Mouse (Mus musculus): Measurements from ENCODE around the gene Myo9a.
A peak's percentile ranks its signal among the peaks of the same experiment; 100 is the strongest.
"Not testable (repeated sequence)": the region's sequence is repeated elsewhere in the genome, so short reads cannot be mapped to it uniquely, and the experiment has no call there.

Gene Myo9a

GRCm38 (mm10) chr9:59949511-59949910, 198.8 kb downstream of the Myo9a start:
- no peak for DNase-seq (ENCODE audit: low spot score)

DNA sequence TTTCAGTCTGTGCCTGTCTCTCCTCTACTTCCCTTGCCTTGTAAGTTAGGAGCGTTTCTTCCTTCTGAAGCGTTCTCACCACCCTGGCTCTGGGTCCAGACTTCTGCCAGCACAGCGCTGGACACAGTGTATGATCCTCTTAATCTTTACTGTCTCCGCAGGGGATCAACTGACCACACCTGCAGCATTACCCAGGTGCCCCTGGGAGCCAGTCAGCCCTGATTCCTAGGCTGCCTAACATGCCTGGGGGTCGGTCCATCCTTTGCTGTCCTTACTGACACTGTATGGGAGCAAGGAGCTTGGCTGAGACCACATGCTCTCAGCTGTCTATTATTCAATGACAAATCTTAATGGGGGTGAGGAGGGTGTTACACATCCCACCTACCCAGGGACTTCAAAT, 199.3 kb downstream of the Myo9a start:
- no peak for DNase-seq (ENCODE audit: low spot score)

GRCm38 (mm10) chr9:59951001-59951750, 200.5 kb downstream of the Myo9a start:
- no peak for DNase-seq (ENCODE audit: low spot score)

DNA sequence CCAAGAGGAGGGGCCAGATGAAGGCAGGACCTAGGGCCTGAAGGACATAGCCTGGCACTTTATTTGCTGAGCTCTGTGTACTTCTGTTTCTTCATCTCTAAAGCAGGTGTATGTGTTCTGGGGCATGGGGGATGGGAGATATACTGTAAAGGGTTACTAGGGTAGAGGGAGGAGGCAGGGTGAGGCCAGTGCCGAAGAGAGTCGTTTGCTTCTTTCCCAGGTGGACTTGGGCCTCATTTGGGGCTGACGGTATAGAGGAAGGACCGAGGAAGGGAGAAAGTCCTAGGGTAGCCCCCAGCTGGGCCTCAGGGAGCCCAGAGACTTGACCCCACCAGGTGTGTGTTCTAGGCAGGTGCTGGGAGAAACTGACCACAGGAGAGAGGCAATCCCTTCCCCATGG, 201.2 kb downstream of the Myo9a start:
- no peak for DNase-seq (ENCODE audit: low spot score)

- no peak for DNase-seq (ENCODE audit: low spot score)
These were observed 201.9 kb downstream of the Myo9a start for GRCm38 (mm10) chr9:59952515-59953070.

DNA sequence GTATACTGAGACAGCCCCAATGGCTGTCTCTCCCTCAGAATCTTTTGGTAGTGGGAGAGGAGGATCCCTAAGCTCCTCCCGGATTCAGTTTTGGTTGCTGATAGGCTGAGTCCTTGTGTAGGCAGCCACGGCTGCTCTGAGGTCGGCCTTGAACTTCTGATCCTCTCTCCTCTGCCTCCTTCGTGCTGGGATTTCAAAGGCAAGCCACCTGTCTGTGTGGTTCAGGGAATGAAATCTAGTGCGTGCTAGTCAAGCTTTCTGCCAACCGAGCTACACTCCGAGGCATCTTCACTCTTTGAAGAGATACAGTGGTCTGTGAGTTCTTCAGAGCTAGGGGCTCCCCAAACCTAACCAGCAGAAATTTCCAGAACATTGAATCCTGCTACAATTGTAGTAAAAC, 202.9 kb downstream of the Myo9a start:
- DNase-seq (ENCODE audit: low spot score), result no peak

- no peak for DNase-seq (ENCODE audit: low spot score)
These were observed 204.5 kb downstream of the Myo9a start for GRCm38 (mm10) chr9:59955199-59955598.

- no peak for DNase-seq (ENCODE audit: low spot score)
These were observed 205.0 kb downstream of the Myo9a start for GRCm38 (mm10) chr9:59955692-59956091.

DNA sequence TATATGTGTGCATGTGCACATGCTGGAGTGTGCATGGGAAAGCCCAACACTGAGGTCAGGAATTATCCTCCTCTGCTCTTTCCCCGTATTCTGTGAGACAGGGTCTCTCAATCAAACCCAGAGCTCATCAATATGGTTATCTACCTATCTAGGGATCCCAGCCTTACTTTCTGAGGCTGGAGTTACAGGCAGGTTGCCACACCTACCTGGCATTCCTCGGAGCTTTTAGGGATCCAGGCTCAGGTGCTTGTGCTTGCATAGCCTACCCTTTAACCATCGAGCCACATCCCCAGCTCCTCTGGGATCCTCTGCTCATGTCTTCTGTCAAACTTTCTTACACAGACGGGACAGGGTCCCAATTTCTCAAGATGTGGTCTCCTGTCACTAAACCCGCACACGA, 205.8 kb downstream of the Myo9a start:
- no peak for DNase-seq (ENCODE audit: low spot score)

DNA sequence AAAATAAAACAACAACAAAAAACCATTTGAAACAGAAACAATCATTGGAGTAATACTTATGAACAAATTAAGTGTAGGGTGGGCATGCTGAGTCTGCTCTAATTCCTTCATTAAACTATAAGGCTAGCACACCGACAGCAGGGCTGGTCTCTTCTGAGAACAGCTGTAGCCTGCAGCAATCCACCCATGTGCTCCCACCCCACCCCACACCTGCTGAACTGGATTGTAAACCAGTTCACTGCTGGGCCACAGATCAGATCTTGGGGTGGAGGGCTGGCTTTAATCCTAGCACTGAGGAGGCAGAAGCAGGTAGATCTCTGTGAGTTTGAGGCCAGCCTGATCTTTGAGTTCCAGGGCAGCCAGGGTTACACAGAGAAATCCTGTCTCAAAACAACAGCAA, 207.4 kb downstream of the Myo9a start:
- DNase-seq (ENCODE audit: low spot score), result not testable (repeated sequence)

DNA sequence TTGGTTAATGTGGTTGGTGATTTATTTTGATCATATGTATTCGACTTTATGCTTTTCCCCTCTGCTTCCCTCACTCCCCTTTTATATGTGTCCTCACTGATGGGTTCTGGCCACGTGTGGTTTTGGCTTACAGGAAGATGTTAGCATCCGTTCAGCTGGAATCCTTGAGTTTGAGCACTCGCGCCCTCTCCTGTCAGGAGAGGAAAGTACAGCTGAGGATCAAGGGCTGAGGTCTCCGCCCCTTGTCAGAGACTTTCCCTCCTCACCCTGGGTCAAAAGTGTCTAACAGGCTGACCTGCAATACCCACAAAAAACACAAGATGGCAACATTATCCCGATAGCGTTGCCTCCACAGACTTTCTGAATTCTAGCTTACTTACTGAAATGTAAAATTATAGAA, 208.6 kb downstream of the Myo9a start:
- DNase-seq (ENCODE audit: low spot score), result peak; percentile 52

- DNase-seq (ENCODE audit: low spot score), result no peak
These were observed 209.9 kb downstream of the Myo9a start, which contains the start of gene Nr2e3 for GRCm38 (mm10) chr9:59960559-59960958. TSS of gene Nr2e3 (minus strand) at chr9:59960659.

GRCm38 (mm10) chr9:59961201-59961955, 210.7 kb downstream of the Myo9a start:
- DNase-seq (ENCODE audit: low spot score), result no peak

GRCm38 (mm10) chr9:59964367-59964766, 213.7 kb downstream of the Myo9a start:
- DNase-seq (ENCODE audit: low spot score), result no peak

GRCm38 (mm10) chr9:59965046-59965445, 214.3 kb downstream of the Myo9a start:
- no peak for DNase-seq (ENCODE audit: low spot score)

DNA sequence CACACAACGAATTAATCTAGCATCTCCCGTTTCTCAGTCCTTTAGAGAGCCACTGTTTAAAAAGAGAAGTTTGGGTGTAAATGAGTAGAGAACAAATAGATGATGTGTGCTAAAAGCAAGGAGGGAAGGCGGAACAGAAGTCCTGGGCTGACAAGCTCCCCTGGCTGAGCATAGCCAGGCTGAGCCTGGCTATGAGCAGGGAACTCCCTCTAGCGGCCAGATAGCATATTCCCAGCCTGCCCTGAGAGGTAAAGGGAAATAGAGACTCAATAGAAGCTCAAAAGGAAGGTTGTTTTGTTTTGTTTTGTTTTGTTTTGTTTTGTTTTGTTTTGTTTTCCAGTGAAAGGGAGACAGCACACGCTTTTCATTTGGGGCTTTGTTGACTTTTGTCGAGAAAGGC, 218.7 kb downstream of the Myo9a start:
- DNase-seq (ENCODE audit: low spot score), result peak; percentile 47

GRCm38 (mm10) chr9:59971263-59971662, 220.6 kb downstream of the Myo9a start:
- DNase-seq (ENCODE audit: low spot score), result no peak

Data from left cerebral cortex, adult 11 months (tissue).